Comparison of ENCODE assay signal across 30 mouse cellular contexts in genomic region chr2:115613830-115614520, GRCm38 (mm10). TPM values are rescaled to one million over a fixed set of nuclear protein-coding genes. Genes with fewer than 3 reads are reported as not detected.
DNase-seq lines count a peak whose midpoint lies in the region; ATAC-seq lines count a peak whose summit lies in the region.
"Had no signal": no experiment of that assay in that cellular context is flagged by ENCODE, and none has a peak within 500 bp of the region (broad histone marks: within the 10 kb centered on the region; RNA-seq: fewer than 3 reads in every experiment).

No protein-coding gene starts in this region.

- H3K4me2 ChIP-seq in midbrain, embryonic 11.5 days = no peak overlapping the region
- H3K4me2 ChIP-seq in midbrain, embryonic 14.5 days (ENCODE audit: low read length) = no peak overlapping the region
- no peak overlapping the region for H3K4me2 ChIP-seq in intestine, embryonic 16.5 days (ENCODE audit: low read depth, low read length)
- no peak overlapping the region for H3K4me2 ChIP-seq in stomach, embryonic 16.5 days (ENCODE audit: low read depth, low read length)
- H3K4me2 ChIP-seq: embryonic facial prominence, embryonic 13.5 days; forebrain, embryonic 12.5 days; forebrain, embryonic 15.5 days; heart, embryonic 12.5 days; heart, embryonic 15.5 days; hindbrain, embryonic 13.5 days had no signal

- no peak overlapping the region for H3K27ac ChIP-seq in midbrain, embryonic 11.5 days (ENCODE audit: low read depth, low read length)
- no peak overlapping the region for H3K27ac ChIP-seq in midbrain, embryonic 14.5 days (replicated peaks; ENCODE audit: low read depth, low read length)
- H3K27ac ChIP-seq in intestine, embryonic 16.5 days (ENCODE audit: low read length) = no peak overlapping the region
- peak overlapping the region; percentile 72; the same call in 1 of the 2 replicates for H3K27ac ChIP-seq in stomach, embryonic 16.5 days (ENCODE audit: low read length)
- H3K27ac ChIP-seq: embryonic facial prominence, embryonic 10.5 days; embryonic facial prominence, embryonic 13.5 days; forebrain, embryonic 12.5 days; forebrain, embryonic 15.5 days; heart, embryonic 15.5 days; hindbrain, embryonic 10.5 days; hindbrain, embryonic 13.5 days had no signal

- no peaks in the 10 kb centered on the region for H3K9me3 ChIP-seq in midbrain, embryonic 11.5 days (ENCODE audit: control insufficient read depth, low read length)
- H3K9me3 ChIP-seq in midbrain, embryonic 14.5 days (ENCODE audit: control insufficient read depth, low read length) = no peaks in the 10 kb centered on the region
- no peaks in the 10 kb centered on the region for H3K9me3 ChIP-seq in intestine, embryonic 16.5 days (ENCODE audit: control insufficient read depth, low read length)
- no peaks in the 10 kb centered on the region for H3K9me3 ChIP-seq in stomach, embryonic 16.5 days (replicated peaks; ENCODE audit: control insufficient read depth, low read length)
- H3K9me3 ChIP-seq: embryonic facial prominence, embryonic 10.5 days; embryonic facial prominence, embryonic 13.5 days; forebrain, embryonic 12.5 days; forebrain, embryonic 15.5 days; heart, embryonic 12.5 days; heart, embryonic 15.5 days; hindbrain, embryonic 10.5 days; hindbrain, embryonic 13.5 days had no signal

- no peaks in the 10 kb centered on the region for H3K36me3 ChIP-seq in midbrain, embryonic 11.5 days (ENCODE audit: control insufficient read depth, insufficient read depth, low read length)
- no peaks in the 10 kb centered on the region for H3K36me3 ChIP-seq in midbrain, embryonic 14.5 days (ENCODE audit: control insufficient read depth, insufficient read depth, low read length)
- no peaks in the 10 kb centered on the region for H3K36me3 ChIP-seq in intestine, embryonic 16.5 days (ENCODE audit: control insufficient read depth, insufficient read depth, low read length)
- H3K36me3 ChIP-seq in stomach, embryonic 16.5 days (ENCODE audit: control insufficient read depth, insufficient read depth, low read length) = no peaks in the 10 kb centered on the region
- H3K36me3 ChIP-seq: embryonic facial prominence, embryonic 10.5 days; embryonic facial prominence, embryonic 13.5 days; forebrain, embryonic 12.5 days; forebrain, embryonic 15.5 days; heart, embryonic 12.5 days; heart, embryonic 15.5 days; hindbrain, embryonic 10.5 days; hindbrain, embryonic 13.5 days had no signal

- WGBS in midbrain, embryonic 11.5 days = 95% methylated on average over 3 of the region's 3 CpGs
- 94% methylated on average over 3 of the region's 3 CpGs for WGBS in midbrain, embryonic 14.5 days
- 67% methylated on average over 3 of the region's 3 CpGs for WGBS in intestine, embryonic 16.5 days
- 62% methylated on average over 3 of the region's 3 CpGs for WGBS in stomach, embryonic 16.5 days

- H3K9ac ChIP-seq in midbrain, embryonic 11.5 days (ENCODE audit: low read length) = no peak overlapping the region
- H3K9ac ChIP-seq in midbrain, embryonic 14.5 days (replicated peaks; ENCODE audit: low read length) = no peak overlapping the region
- H3K9ac ChIP-seq in intestine, embryonic 16.5 days (ENCODE audit: low read depth, low read length) = no peak overlapping the region
- H3K9ac ChIP-seq in stomach, embryonic 16.5 days (ENCODE audit: low read length) = no peak overlapping the region
- H3K9ac ChIP-seq: embryonic facial prominence, embryonic 13.5 days; forebrain, embryonic 12.5 days; forebrain, embryonic 15.5 days; heart, embryonic 12.5 days; heart, embryonic 15.5 days; hindbrain, embryonic 13.5 days had no signal

- DNase-seq in midbrain, embryonic 11.5 days (ENCODE audit: low spot score, missing footprints) = peak; percentile 23
- DNase-seq in midbrain, embryonic 14.5 days = no peak
- DNase-seq in adrenal gland, postnatal 36 days = no peak
- DNase-seq in natural killer cell, adult 2 months (ENCODE audit: low spot score in 2 of 2) = no peak
- DNase-seq: adrenal gland, adult 2 months; adrenal gland, postnatal 14 days; B cell, adult 2 months; cerebellum, adult 11-12 months; cerebellum, adult 8-10 months; cerebellum, postnatal 10 days; cerebellum, postnatal 36 days; embryo, embryonic 11 days; gastrocnemius, postnatal 25 days; heart, adult 18-20 months; heart, postnatal 10 days; heart, postnatal 36 days had no signal

- H3K4me1 ChIP-seq in midbrain, embryonic 11.5 days (ENCODE audit: control insufficient read depth, insufficient read depth, low read length) = no peaks in the 10 kb centered on the region
- H3K4me1 ChIP-seq in midbrain, embryonic 14.5 days (ENCODE audit: control insufficient read depth, insufficient read depth, low read length) = no peaks in the 10 kb centered on the region
- no peaks in the 10 kb centered on the region for H3K4me1 ChIP-seq in intestine, embryonic 16.5 days (ENCODE audit: control insufficient read depth, insufficient read depth, low read length)
- H3K4me1 ChIP-seq in stomach, embryonic 16.5 days (ENCODE audit: control insufficient read depth, insufficient read depth, low read length) = 0 out of 2 replicates have a peak, but pooled peaks cover 3% of the 10 kb centered on the region
- H3K4me1 ChIP-seq: embryonic facial prominence, embryonic 10.5 days; embryonic facial prominence, embryonic 13.5 days; forebrain, embryonic 12.5 days; forebrain, embryonic 15.5 days; hindbrain, embryonic 10.5 days; hindbrain, embryonic 13.5 days had no signal

- no peak for ATAC-seq in midbrain, embryonic 11.5 days (ENCODE audit: low FRiP score)
- ATAC-seq in midbrain, embryonic 14.5 days (ENCODE audit: low FRiP score, low TSS enrichment) = no peak
- ATAC-seq in intestine, embryonic 16.5 days = peak; percentile 56
- ATAC-seq in stomach, embryonic 16.5 days (ENCODE audit: insufficient read depth, low FRiP score) = peak; percentile 88
- ATAC-seq: forebrain, embryonic 15.5 days; hindbrain, embryonic 16.5 days; Patski had no signal

- H3K4me3 ChIP-seq in midbrain, embryonic 11.5 days (ENCODE audit: low read depth, low read length) = no peak overlapping the region
- H3K4me3 ChIP-seq in midbrain, embryonic 14.5 days (replicated peaks; ENCODE audit: low read depth, low read length) = no peak overlapping the region
- no peak overlapping the region for H3K4me3 ChIP-seq in intestine, embryonic 16.5 days (ENCODE audit: low read length)
- no peak overlapping the region for H3K4me3 ChIP-seq in stomach, embryonic 16.5 days (replicated peaks; ENCODE audit: low read length)
- H3K4me3 ChIP-seq: embryonic facial prominence, embryonic 10.5 days; embryonic facial prominence, embryonic 13.5 days; erythroblast, embryonic 14.5 days; forebrain, embryonic 12.5 days; forebrain, embryonic 15.5 days; heart, embryonic 12.5 days; heart, embryonic 15.5 days; hindbrain, embryonic 10.5 days; hindbrain, embryonic 13.5 days had no signal

- no peaks in the 10 kb centered on the region for H3K27me3 ChIP-seq in midbrain, embryonic 11.5 days (ENCODE audit: control insufficient read depth, insufficient read depth, low read length)
- no peaks in the 10 kb centered on the region for H3K27me3 ChIP-seq in midbrain, embryonic 14.5 days (ENCODE audit: control insufficient read depth, insufficient read depth, low read length)
- no peaks in the 10 kb centered on the region for H3K27me3 ChIP-seq in intestine, embryonic 16.5 days (replicated peaks; ENCODE audit: control insufficient read depth, insufficient read depth, low read length)
- H3K27me3 ChIP-seq in stomach, embryonic 16.5 days (ENCODE audit: control insufficient read depth, insufficient read depth, low read length) = no peaks in the 10 kb centered on the region
- H3K27me3 ChIP-seq: CH12.LX; embryonic facial prominence, embryonic 13.5 days; forebrain, embryonic 12.5 days; forebrain, embryonic 15.5 days; heart, embryonic 12.5 days; heart, embryonic 15.5 days; hindbrain, embryonic 13.5 days; Patski had no signal

RNA-seq across cellular contexts. Expression of gene BC052040, which starts 32.5 kb away (rescaled TPM):
- 19.6 and 19.7 TPM in 2 replicates for polyA plus RNA-seq in midbrain, embryonic 11.5 days (2014; fragmentation: Nextera tagmentation; extraction: Ambion mirVana)
- polyA plus RNA-seq in midbrain, embryonic 14.5 days (2014; fragmentation: Nextera tagmentation; extraction: Ambion mirVana) = 10.4 and 15.7 TPM in 2 replicates
- 14.2 and 14.8 TPM in 2 replicates for polyA plus RNA-seq in intestine, embryonic 16.5 days (2015; fragmentation: Nextera tagmentation; extraction: Ambion mirVana)
- 12.3 and 13.3 TPM in 2 replicates for polyA plus RNA-seq in stomach, embryonic 16.5 days (2015; fragmentation: Nextera tagmentation; extraction: Ambion mirVana)
- 1 to 10 TPM; 2.9 to 4.0 TPM for total RNA-seq in adrenal gland, postnatal 36 days (2021)

Comparison
In these comparisons a context has a peak if more than half of its experiments do, and no peak if none do; other contexts are left out.
1. ATAC-seq: peak in intestine, embryonic 16.5 days (single experiment) and stomach, embryonic 16.5 days (single experiment); none in midbrain, embryonic 11.5 days (single experiment) and midbrain, embryonic 14.5 days (single experiment).